Mouse (Mus musculus): ENCODE measurements around the gene Pet100. TPM values are rescaled to one million over a fixed set of nuclear protein-coding genes. Genes with fewer than 3 reads are reported as not detected.
A peak's percentile ranks its signal among the peaks of the same experiment; 100 is the strongest.

Gene Pet100
- polyA plus RNA-seq, 1 experiment = 51.7 TPM

- Histone ChIP-seq H3K4me2 (ENCODE audit: low read depth) (no peak overlapping the region), H3K36me3 (ENCODE audit: control insufficient read depth, insufficient read depth) (no peaks in the 10 kb centered on the region), H3K4me3 (no peak overlapping the region), H3ac (ENCODE audit: control insufficient read depth, insufficient read length) (no peak overlapping the region), H3K79me2 (ENCODE audit: control insufficient read depth, insufficient read depth) (no peaks in the 10 kb centered on the region), H3K27me3 (ENCODE audit: control insufficient read depth, insufficient read depth, insufficient read length) (no peaks in the 10 kb centered on the region)
- TF ChIP-seq MAX (IDR thresholded peaks at IDR 0.05; ENCODE audit: low read depth) = no peak
- peak; percentile 58 for TF ChIP-seq REST (IDR thresholded peaks at IDR 0.05; ENCODE audit: insufficient read depth, insufficient read length)
Observed at GRCm38 (mm10) chr8:3603439-3603838, 17.9 kb upstream of the Pet100 start.

GRCm38 (mm10) chr8:3606593-3606992 lies 14.8 kb upstream of the Pet100 start:
- no peak overlapping the region for H3K4me2 ChIP-seq (ENCODE audit: low read depth)
- no peaks in the 10 kb centered on the region for H3K79me2 ChIP-seq (ENCODE audit: control insufficient read depth, insufficient read depth)
- peak; percentile 39 for TF ChIP-seq POLR2AphosphoS2 (IDR thresholded peaks at IDR 0.05; ENCODE audit: insufficient read length, low read depth)
- TF ChIP-seq SRF (IDR thresholded peaks at IDR 0.05; ENCODE audit: control insufficient read depth, insufficient read length, low read depth) = no peak
- no peaks in the 10 kb centered on the region for H3K36me3 ChIP-seq (ENCODE audit: control insufficient read depth, insufficient read depth)
- H3K27me3 ChIP-seq (ENCODE audit: control insufficient read depth, insufficient read depth, insufficient read length) = no peaks in the 10 kb centered on the region
- H3ac ChIP-seq (ENCODE audit: control insufficient read depth, insufficient read length) = no peak overlapping the region
- no peak overlapping the region for H3K4me3 ChIP-seq

- no peaks in the 10 kb centered on the region for H3K27me3 ChIP-seq (ENCODE audit: control insufficient read depth, insufficient read depth, insufficient read length)
- H3K79me2 ChIP-seq (ENCODE audit: control insufficient read depth, insufficient read depth) = no peaks in the 10 kb centered on the region
- no peaks in the 10 kb centered on the region for H3K36me3 ChIP-seq (ENCODE audit: control insufficient read depth, insufficient read depth)
- H3K4me3 ChIP-seq = no peak overlapping the region
- H3ac ChIP-seq (ENCODE audit: control insufficient read depth, insufficient read length) = no peak overlapping the region
- TF ChIP-seq CEBPB (IDR thresholded peaks at IDR 0.05; ENCODE audit: insufficient read depth, poor library complexity, severe bottlenecking) = no peak
- no peak for TF ChIP-seq POLR2A (IDR thresholded peaks at IDR 0.05; ENCODE audit: insufficient read length, low read depth)
- TF ChIP-seq POLR2AphosphoS2 (IDR thresholded peaks at IDR 0.05; ENCODE audit: insufficient read length, low read depth) = peak; percentile 40
- H3K4me2 ChIP-seq (ENCODE audit: low read depth) = no peak overlapping the region
Observed at GRCm38 (mm10) chr8:3607822-3608221, 13.5 kb upstream of the Pet100 start.

DNA sequence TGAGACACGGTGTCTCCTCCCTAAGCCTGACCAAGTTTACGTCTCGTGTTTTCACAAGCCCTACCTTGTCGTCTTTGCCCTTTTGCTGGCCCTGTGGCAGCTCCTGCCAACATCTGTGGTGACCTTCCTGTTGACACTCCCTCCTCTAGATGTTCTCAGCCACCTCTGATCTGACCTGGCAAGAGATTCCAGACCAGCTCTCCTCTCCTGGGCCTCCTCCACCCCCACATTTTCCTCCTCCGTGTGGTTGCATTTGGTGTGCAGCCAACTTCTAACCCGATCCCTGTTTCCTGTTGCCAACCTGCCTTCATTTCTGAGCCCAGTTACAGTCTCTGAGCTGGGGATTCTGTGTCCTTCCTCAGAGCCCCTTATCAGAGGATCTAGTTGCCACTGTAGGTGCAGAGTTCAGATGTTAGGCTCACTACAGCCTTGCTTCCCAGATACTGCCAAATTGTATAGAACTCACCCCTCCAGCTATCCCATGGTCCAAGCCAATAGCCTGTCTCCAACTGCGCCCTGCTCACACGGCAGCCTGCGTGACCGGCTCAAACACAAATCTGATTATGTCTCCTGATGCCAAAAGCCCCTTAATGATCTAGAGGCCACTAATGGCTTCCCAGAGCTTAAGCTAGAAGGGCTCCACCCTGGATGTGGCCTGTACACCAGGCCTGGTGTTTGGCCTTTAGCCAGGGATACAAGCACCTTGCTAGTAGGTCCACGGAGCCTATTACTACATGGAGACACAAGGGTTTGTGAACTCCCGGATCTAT lies 12.1 kb upstream of the Pet100 start:
- H3K36me3 ChIP-seq (ENCODE audit: control insufficient read depth, insufficient read depth) = no peaks in the 10 kb centered on the region
- H3K79me2 ChIP-seq (ENCODE audit: control insufficient read depth, insufficient read depth) = no peaks in the 10 kb centered on the region
- H3K27me3 ChIP-seq (ENCODE audit: control insufficient read depth, insufficient read depth, insufficient read length) = no peaks in the 10 kb centered on the region
- no peak overlapping the region for H3K4me2 ChIP-seq (ENCODE audit: low read depth)
- H3ac ChIP-seq (ENCODE audit: control insufficient read depth, insufficient read length) = no peak overlapping the region
- TF ChIP-seq POLR2A (IDR thresholded peaks at IDR 0.05; ENCODE audit: insufficient read length, low read depth) = no peak
- no peak for TF ChIP-seq POLR2AphosphoS2 (IDR thresholded peaks at IDR 0.05; ENCODE audit: insufficient read length, low read depth)
- TF ChIP-seq E2F4 (IDR thresholded peaks at IDR 0.05; ENCODE audit: insufficient read depth) = no peak
- TF ChIP-seq MYOD1 (IDR thresholded peaks at IDR 0.05; ENCODE audit: control insufficient read depth in 1 of 3, insufficient read length in 2 of 3, low read depth in 2 of 3) = no peak
- no peak for TF ChIP-seq REST (IDR thresholded peaks at IDR 0.05; ENCODE audit: insufficient read depth, insufficient read length)
- TF ChIP-seq CEBPB (IDR thresholded peaks at IDR 0.05; ENCODE audit: insufficient read depth, poor library complexity, severe bottlenecking) = no peak
- no peak for TF ChIP-seq MAX (IDR thresholded peaks at IDR 0.05; ENCODE audit: low read depth)
- TF ChIP-seq MYOG (IDR thresholded peaks at IDR 0.05; ENCODE audit: control insufficient read depth in 1 of 3, insufficient read depth in 1 of 3, insufficient read length in 2 of 3, low read depth in 2 of 3) = no peak
- no peak for TF ChIP-seq SRF (IDR thresholded peaks at IDR 0.05; ENCODE audit: control insufficient read depth, insufficient read length, low read depth)
- no peak for TF ChIP-seq TCF12 (IDR thresholded peaks at IDR 0.05; ENCODE audit: insufficient read depth, poor library complexity, severe bottlenecking)
- no peak for TF ChIP-seq TCF3 (IDR thresholded peaks at IDR 0.05; ENCODE audit: insufficient read length, low read depth)
- TF ChIP-seq USF1 (IDR thresholded peaks at IDR 0.05; ENCODE audit: low read depth) = no peak
- no peak overlapping the region for H3K4me3 ChIP-seq

GRCm38 (mm10) chr8:3609816-3610150 lies 11.6 kb upstream of the Pet100 start:
- Histone ChIP-seq H3K27me3 (ENCODE audit: control insufficient read depth, insufficient read depth, insufficient read length) (no peaks in the 10 kb centered on the region), H3K36me3 (ENCODE audit: control insufficient read depth, insufficient read depth) (peaks cover 2% of the 10 kb centered on the region), H3K4me3 (no peak overlapping the region), H3K4me2 (ENCODE audit: low read depth) (no peak overlapping the region), H3ac (ENCODE audit: control insufficient read depth, insufficient read length) (no peak overlapping the region), H3K79me2 (ENCODE audit: control insufficient read depth, insufficient read depth) (no peaks in the 10 kb centered on the region)
- TF ChIP-seq POLR2A (IDR thresholded peaks at IDR 0.05; ENCODE audit: insufficient read length, low read depth) = no peak
- no peak for TF ChIP-seq MYOD1 (IDR thresholded peaks at IDR 0.05; ENCODE audit: control insufficient read depth in 1 of 3, insufficient read length in 2 of 3, low read depth in 2 of 3)
- TF ChIP-seq TCF12 (IDR thresholded peaks at IDR 0.05; ENCODE audit: insufficient read depth, poor library complexity, severe bottlenecking) = no peak
- no peak for TF ChIP-seq E2F4 (IDR thresholded peaks at IDR 0.05; ENCODE audit: insufficient read depth)
- no peak for TF ChIP-seq POLR2AphosphoS2 (IDR thresholded peaks at IDR 0.05; ENCODE audit: insufficient read length, low read depth)
- TF ChIP-seq TCF3 (IDR thresholded peaks at IDR 0.05; ENCODE audit: insufficient read length, low read depth) = no peak
- no peak for TF ChIP-seq MYOG (IDR thresholded peaks at IDR 0.05; ENCODE audit: control insufficient read depth in 1 of 3, insufficient read depth in 1 of 3, insufficient read length in 2 of 3, low read depth in 2 of 3)
- TF ChIP-seq REST (IDR thresholded peaks at IDR 0.05; ENCODE audit: insufficient read depth, insufficient read length) = no peak
- TF ChIP-seq USF1 (IDR thresholded peaks at IDR 0.05; ENCODE audit: low read depth) = no peak
- TF ChIP-seq MAX (IDR thresholded peaks at IDR 0.05; ENCODE audit: low read depth) = no peak
- TF ChIP-seq CEBPB (IDR thresholded peaks at IDR 0.05; ENCODE audit: insufficient read depth, poor library complexity, severe bottlenecking) = no peak
- TF ChIP-seq SRF (IDR thresholded peaks at IDR 0.05; ENCODE audit: control insufficient read depth, insufficient read length, low read depth) = no peak
